Mouse (Mus musculus) bone marrow macrophage, adult 2 months (primary cell): ENCODE data around the gene Fabp3.

Experiments used
- CTCF ChIP-seq: IDR thresholded peaks from 2 replicates; pipeline ENCODE4 v1.5.1; 2012; ENCODE audit warnings: low read depth, mild to moderate bottlenecking, low read length, moderate library complexity
- POLR2A ChIP-seq: IDR thresholded peaks from 2 replicates; pipeline ENCODE4 v1.6.1; 2012; ENCODE audit warnings: mild to moderate bottlenecking, low read depth, low read length, borderline replicate concordance

GRCm38 (mm10) chr4:130316691-130317090 lies 8.3 kb downstream of the Fabp3 start:
- TF ChIP-seq POLR2A = no peak
- no peak for TF ChIP-seq CTCF
